Mouse (Mus musculus): ENCODE measurements around the gene Ube2e1.
"Not testable (repeated sequence)": the region's sequence is repeated elsewhere in the genome, so short reads cannot be mapped to it uniquely, and the experiment has no call there.

Ube2e1 gene

DNA sequence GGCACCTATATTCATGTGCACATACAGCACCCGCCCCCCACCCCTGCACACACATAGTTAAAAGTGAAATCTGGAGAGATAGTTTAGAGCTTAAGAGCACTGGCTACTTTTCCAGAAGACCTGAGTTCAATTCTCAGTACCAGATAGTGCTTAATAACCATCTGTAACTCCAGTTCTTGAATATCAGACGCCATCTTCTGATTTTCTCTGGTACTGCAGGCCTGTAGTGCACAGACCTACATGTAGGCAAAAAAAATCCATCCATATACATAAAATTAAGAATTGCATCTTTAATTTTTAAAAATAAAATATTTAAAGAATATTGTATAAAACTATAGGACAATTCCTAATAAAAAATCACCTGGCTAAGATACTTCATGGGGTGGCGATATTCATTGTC, 70.5 kb downstream of the Ube2e1 start:
- DNase-seq (ENCODE audit: low read depth, low spot score), result no peak

DNA sequence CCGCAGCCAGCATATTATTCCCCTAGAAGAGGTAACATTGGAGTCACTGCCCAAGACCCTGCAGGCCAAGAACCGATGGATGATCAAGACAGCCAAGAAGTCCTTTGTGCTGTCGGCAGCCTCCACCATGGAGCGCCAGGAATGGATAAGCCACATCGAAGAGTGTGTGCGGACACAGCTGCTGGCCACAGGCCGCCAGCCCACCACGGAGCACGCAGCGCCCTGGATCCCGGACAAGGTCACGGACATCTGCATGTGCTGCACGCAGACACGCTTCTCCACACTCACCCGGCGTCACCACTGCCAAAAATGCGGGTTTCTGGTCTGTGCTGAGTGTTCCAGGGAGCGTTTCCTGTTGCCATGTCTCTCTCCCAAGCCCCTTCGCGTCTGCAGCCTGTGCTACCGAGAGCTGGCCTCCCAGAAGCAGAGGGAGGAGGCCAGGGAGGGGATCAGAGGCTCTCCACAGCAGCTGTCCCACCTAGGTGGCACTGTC, 89.0 kb downstream of the Ube2e1 start:
- DNase-seq (ENCODE audit: low read depth, low spot score), result no peak

DNA sequence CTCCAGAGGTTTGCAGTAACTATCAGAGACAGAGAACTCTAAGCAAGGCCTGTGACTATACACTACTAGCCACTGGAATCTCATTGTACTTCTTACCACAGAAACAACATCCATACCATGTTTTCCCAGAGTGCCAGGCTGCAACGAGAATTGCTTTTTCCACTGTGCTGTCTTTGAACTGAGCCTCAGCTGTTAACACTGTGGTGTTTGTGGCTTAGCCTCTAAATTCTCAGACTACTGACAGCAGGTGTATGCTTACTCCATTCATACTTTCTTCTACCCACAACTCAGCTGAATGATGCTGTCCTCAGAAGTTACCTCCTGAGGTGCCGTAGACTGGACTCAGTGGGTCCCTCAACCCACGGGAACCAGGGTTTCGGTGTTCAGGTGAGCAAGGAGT, 89.9 kb downstream of the Ube2e1 start:
- no peak for DNase-seq (ENCODE audit: low read depth, low spot score)

DNA sequence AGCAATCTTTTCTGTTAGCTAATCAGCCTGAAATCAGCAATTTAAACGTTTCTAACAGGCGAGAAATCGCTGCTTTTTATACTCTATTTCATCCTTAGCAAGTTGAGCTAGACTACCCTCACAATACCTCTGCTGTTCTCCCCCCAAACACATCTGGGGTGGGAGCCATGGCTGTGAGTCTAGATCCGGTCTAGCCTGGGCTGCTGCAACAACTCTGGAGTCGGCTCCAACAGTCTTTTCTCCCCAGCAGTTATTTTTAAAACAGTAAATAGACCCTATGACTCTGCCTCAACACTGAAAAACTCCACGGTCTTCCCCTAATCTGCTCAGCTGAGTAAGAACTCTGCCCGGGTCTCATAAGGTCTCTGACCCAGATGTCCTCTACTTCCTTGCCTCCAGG, 91.5 kb downstream of the Ube2e1 start:
- DNase-seq (ENCODE audit: low read depth, low spot score), result no peak

DNA sequence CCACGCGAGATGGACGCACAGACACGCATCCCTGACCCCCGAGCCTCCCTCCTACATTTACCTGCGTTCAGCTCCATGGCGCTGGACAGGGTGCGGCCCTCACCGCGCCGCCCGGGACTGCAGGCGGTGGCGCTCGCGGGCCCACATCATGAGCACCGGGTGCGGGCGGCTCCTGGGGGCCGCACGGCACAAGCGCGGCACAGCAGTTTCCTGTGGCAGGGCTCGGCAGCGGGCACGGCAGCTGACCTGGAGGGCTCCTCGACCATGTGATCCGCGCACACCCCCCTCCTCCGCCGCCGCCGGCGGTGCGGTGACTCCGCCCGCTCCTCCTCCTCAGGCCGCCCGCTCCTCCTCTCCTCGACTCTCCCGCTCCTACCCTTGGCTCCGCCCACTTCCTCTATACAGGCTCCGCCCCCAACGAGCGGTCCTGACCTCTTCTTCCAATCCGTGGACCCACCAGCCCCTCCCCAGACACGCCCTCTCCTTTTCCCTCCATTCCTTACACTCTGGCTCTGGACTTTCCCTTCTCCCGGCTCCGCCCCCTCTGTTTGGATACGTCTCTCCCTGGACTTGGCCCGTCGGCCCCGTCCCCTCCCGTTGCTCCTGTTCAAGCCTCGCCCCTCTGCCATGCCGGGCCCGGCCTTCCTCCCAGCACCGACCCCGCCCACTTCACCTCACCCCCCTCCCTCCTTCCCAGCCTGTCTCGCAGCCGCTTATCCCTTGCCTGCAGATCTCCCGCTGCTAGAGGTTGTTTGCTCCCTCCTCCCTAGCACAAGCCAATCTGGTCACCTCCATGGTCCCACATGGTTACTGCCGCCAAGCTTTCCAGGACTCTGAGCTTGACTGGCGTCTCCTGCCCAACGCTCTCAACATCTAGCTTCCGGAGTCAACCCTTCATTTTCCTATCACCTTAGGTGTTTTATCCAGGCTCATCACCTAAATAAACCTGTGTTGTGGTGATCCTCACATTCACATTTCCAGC, 92.6 kb downstream of the Ube2e1 start, which contains the start of gene Nr1d2:
Gene Nr1d2 (minus strand): TSS at position 378 of the 982 bp plus-strand sequence.
- DNase-seq (ENCODE audit: low read depth, low spot score), result peak; percentile 99

DNA sequence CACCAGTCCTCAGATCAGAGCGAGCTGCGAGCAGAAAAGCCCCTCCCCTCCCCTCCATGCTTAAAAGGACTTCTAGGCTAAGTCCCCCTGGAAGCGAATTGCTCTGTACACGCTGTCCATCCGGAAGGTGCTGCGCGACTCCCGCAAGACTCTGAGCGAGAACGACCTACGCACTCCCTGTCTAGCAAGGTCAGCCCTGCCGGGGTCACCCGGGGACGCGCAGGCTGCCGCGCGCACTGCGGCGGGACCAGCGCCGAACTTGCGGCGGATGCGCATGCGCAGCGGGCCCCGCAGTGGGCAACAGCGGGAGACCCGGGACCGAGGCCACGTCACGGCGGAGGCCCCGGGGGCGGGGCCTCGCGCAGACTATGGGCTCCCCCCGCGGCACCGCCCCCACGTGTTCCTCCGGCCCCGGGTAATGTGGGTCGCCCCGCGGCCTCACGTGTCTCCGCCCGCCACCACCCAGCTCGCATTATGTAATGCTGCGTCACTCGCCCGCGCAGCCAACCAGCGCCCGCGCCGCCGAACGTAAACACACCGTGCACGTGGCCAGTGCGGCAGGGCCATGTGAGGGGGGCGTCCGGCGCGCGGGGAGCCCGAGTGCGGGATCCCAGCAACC, 93.4 kb downstream of the Ube2e1 start:
- peak; percentile 95 for DNase-seq (ENCODE audit: low read depth, low spot score)

DNA sequence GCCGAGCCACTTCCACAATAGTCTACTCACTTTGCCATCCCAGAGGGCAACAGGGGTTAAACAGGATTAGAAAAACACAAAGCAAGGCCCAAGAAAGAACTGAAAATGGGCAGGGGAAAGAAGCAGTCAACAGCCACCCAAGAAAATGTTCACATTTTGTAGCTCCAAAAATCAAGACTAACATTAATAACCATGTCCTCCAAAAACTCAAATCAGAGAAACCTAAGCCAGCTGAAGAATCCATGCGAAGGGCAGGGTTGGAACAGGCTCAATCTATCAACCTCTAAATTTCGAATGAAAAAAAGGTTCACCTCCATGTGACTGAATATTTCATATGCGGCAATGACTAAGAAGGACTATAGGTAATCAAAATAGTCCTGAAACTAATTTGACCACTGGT, 94.3 kb downstream of the Ube2e1 start:
- no peak for DNase-seq (ENCODE audit: low read depth, low spot score)

DNA sequence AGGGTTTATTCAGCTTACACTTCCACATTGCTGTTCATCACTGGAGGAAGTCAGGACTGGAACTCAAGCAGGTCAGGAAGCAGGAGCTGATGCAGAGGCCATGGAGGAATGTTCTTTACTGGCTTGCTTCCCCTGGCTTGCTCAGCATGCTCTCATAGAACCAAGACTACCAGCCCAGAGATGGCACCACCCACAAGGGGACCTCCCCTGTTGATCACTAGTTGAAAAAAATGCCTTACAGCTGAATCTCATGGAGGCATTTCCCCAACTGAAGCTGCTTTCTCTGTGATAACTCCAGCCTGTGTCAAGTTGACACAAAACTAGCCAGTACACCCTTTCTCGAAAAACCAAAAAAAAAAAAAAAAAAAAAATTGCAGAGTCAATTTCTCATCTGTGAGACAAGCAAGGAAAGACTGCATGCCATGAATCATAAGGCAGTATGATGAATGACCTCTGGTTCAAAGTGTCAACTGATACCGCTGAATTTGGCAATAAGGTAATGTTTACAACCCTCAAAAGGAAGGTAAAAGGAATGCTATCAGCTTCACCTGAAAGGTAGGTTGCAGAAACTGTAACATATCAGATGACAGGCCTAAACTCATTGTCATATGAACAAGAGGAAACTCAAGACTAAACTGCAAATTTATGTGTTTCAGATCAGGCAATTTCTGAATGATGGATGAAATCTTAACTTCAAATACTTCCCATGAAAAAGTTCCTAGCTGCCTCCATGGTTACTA, 95.0 kb downstream of the Ube2e1 start:
- DNase-seq (ENCODE audit: low read depth, low spot score), result not testable (repeated sequence)

DNA sequence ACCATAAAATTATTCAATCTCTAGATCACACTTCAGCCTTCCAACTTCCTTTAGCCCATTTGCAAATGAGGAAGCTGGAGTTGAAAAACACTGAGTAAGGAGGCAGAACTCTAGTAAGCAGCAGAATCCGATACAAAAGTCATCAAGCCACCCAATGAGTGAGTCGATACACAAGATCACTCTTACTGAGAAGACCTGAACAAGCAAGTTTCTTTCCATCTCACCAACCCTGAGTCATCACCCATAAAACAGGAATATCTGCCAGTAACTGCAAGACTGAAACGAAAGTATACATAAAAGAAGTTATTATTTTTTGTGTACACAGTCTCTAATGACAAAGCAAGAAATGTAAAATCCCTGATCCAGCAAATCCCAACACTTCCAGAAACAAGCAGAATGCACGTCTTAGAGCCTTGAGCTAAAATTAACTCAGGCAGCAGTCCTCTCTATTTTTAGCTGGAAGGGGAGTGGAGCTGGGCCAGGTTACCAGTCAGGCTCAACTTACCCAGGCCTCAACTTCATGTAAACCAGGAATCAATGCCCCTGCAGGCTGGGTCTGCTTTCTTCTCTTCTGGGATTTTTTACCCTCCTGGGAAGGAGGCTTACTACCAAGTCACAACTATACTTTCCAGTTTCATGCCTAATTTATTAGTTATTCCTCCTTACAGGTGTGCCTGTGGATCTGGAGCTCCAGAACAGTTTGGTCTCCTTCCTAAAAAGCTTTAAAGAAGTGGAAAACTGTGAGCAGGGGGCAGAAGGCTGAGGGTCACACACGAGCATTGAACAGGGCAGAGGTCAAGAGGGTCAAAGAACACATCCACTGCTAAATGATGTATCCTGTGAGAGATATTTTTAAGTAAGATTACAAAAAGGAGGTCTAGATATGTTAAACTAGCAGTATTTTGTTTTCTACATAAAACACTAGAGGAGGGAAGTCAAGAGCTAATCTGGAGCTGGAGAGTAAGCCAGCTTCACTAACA, 97.4 kb downstream of the Ube2e1 start:
- DNase-seq (ENCODE audit: low read depth, low spot score), result no peak

DNA sequence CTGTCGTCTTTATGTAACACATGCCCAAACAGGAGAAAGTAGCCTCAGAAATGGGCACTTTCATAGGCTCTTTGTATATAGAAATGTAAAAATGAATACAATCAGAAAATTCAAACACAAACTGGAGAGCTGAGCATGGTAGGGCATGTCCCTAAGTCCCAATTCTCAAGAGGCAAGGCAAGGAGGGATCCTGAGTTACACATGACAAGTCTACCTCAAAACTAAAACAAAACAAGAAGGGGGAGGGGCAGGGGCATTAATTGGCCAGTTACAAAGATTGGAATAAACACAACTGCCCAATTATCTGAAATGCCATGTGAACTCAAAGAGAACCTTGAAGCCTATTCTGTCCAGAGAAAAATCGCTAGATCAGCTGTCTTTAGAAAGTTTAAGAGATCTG, 98.6 kb downstream of the Ube2e1 start:
- DNase-seq (ENCODE audit: low read depth, low spot score), result no peak
